Mouse (Mus musculus) hindbrain, embryonic 11.5 days (tissue): ENCODE data around the gene Sun2. TPM values are rescaled to one million over a fixed set of nuclear protein-coding genes. Genes with fewer than 3 reads are reported as not detected.

Experiments
- ATAC-seq: fragments of 200-750 bp; cut with Nextera tagmentation; 2 replicates; pipeline ENCODE4 v1.8.0; 2017; ENCODE audit warnings: mild to moderate bottlenecking, moderate TSS enrichment, moderate library complexity; ENCODE audit not compliant: low FRiP score
- DNase-seq: peaks from one replicate; pipeline ENCODE4 v3.0.0-alpha.2; 2015; ENCODE audit warnings: low spot score
- H3K27ac ChIP-seq: fragments of 300-500 bp; sonication (generic); 2 replicates; pipeline ENCODE4 v1.5.1; 2014; ENCODE audit warnings: mild to moderate bottlenecking, low read depth, low read length
- H3K27me3 ChIP-seq: fragments of 300-500 bp; sonication (generic); 2 replicates; pipeline ENCODE4 v1.6.1; 2014; ENCODE audit warnings: mild to moderate bottlenecking, low read length, moderate library complexity, mixed read lengths; ENCODE audit not compliant: control insufficient read depth, insufficient read depth
- H3K36me3 ChIP-seq: fragments of 300-500 bp; sonication (generic); 2 replicates; pipeline ENCODE4 v1.6.1; 2014; ENCODE audit warnings: mild to moderate bottlenecking, low read length, moderate library complexity, mixed read lengths; ENCODE audit not compliant: control insufficient read depth, insufficient read depth
- H3K4me1 ChIP-seq: fragments of 300-500 bp; sonication (generic); replicated peaks from 2 replicates; pipeline ENCODE4 v1.6.1; 2014; ENCODE audit warnings: low read length, mixed read lengths; ENCODE audit not compliant: control insufficient read depth, insufficient read depth
- H3K4me2 ChIP-seq: fragments of 300-500 bp; sonication (generic); replicated peaks from 2 replicates; pipeline ENCODE4 v1.6.1; 2014; ENCODE audit warnings: mild to moderate bottlenecking, low read depth, low read length
- H3K4me3 ChIP-seq: fragments of 300-500 bp; sonication (generic); 2 replicates; pipeline ENCODE4 v1.5.1; 2014; ENCODE audit warnings: low read depth, low read length
- H3K9ac ChIP-seq: fragments of 300-500 bp; sonication (generic); 2 replicates; pipeline ENCODE4 v1.6.1; 2014; ENCODE audit warnings: low read depth, low read length
- H3K9me3 ChIP-seq: fragments of 300-500 bp; sonication (generic); 2 replicates; pipeline ENCODE4 v1.6.1; 2016; ENCODE audit warnings: low read length; ENCODE audit not compliant: control insufficient read depth
- WGBS: fragments of 180-500 bp; shearing (Covaris S2); extraction: QIAGEN DNeasy Blood & Tissue Kit; methylation state at CpG from one replicate; pipeline ENCODE4 v1.1.7; 2014; 5-methylcytosine and 5-hydroxymethylcytosine counted together
- polyA plus RNA-seq: library from polyadenylated mRNA; unstranded; fragments of >200 nt; fragmentation: Nextera tagmentation; extraction: Ambion mirVana; gene quantifications from 2 replicates; pipeline ENCODE4 v1.2.1, GENCODE M21; 2014

Sun2 gene
- polyA plus RNA-seq, 1 experiment from 2014 or later = 9.5 TPM

DNA sequence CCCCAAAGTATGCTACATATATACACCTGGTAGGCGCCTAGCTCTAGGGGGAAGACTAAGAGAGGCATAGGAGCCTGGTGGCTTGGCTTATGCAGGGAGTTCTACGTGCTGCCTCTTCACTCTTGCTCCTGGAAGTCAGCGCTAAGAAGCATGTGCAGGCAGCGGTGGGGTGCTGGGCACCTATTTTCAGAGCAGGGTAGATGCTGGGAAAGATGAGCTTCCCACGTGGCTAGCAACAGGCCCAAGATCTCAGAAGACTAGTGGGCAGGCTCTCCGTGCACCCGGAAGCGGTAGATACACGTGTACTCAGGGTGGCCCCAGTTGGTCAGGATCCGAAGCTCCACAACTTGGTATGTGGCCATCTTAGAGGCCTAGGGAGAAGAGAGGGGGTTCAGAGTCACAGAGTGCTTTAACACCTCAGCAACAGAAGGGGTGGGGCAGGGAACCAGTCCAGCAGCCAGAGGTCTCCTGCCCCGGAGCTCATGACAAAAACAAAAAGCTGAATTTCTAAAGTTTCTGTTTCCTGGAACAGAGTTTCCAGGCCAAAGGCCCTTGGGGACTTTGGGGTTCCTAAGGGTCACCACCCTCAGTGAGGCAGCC, 17.0 kb downstream of the Sun2 start:
- ATAC-seq (no peak), DNase-seq (no peak)
- WGBS = 90% methylated on average over 11 of the region's 11 CpGs
- Histone ChIP-seq H3K9ac (no peak overlapping the region), H3K4me3 (no peak overlapping the region), H3K27ac (no peak overlapping the region), H3K9me3 (no peaks in the 10 kb centered on the region), H3K4me1 (no peaks in the 10 kb centered on the region), H3K36me3 (peaks cover 2% of the 10 kb centered on the region; the same call in 1 of the 2 replicates), H3K27me3 (no peaks in the 10 kb centered on the region), H3K4me2 (no peak overlapping the region)

DNA sequence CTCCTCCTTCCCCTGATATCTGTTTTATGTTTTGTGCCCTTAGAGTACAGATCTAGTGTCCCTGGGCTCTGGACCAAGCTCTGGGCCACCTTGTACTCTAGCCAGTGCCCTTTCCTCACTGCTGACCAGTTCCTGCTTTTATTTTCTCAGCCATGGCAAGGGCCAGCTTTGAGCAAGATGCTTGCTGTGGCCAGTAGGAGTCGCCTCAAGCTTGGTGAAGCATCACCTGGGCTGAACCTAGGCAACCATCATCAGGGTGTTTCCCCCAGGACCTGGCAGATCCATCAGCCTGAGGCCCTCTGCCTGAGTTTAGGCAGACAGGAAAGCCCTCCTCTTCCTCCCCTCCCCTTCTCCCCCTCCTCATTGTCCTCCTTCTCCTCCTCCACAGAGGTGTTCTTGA, 18.9 kb downstream of the Sun2 start:
- no peak for ATAC-seq
- 38% methylated on average over 1 of the region's 1 CpGs for WGBS
- Histone ChIP-seq H3K9me3 (no peaks in the 10 kb centered on the region), H3K27ac (no peak overlapping the region), H3K4me2 (no peak overlapping the region), H3K4me1 (no peaks in the 10 kb centered on the region), H3K36me3 (peaks cover 5% of the 10 kb centered on the region; the same call in 1 of the 2 replicates), H3K27me3 (no peaks in the 10 kb centered on the region), H3K9ac (no peak overlapping the region), H3K4me3 (no peak overlapping the region)
- DNase-seq = peak; percentile 34

DNA sequence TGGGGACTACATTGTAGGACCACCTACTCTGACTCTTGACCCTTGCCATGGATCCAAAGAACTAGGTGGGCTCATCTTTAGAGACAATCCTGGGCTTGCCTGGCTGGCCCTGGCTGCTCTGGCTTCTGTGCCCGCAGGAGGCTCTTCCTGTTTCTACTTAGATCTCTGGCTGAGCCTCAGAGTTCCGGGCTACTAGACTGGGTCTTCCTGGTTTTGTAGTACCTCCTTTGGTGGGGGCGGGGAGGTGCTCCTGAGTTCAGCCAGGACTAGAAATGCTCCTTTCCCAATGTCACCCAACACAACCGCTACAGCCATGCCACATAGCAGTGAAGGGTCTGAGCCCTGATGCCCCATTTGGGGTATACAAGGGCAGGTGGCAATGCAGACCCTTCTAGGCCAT, 21.5 kb downstream of the Sun2 start:
- Histone ChIP-seq H3K4me1 (no peaks in the 10 kb centered on the region), H3K36me3 (peaks cover 7% of the 10 kb centered on the region; the same call in 1 of the 2 replicates), H3K27ac (no peak overlapping the region), H3K4me3 (no peak overlapping the region), H3K9ac (no peak overlapping the region), H3K4me2 (no peak overlapping the region), H3K9me3 (no peaks in the 10 kb centered on the region), H3K27me3 (no peaks in the 10 kb centered on the region)
- no peak for DNase-seq
- WGBS = 82% methylated on average over 4 of the region's 4 CpGs
- ATAC-seq = no peak

DNA sequence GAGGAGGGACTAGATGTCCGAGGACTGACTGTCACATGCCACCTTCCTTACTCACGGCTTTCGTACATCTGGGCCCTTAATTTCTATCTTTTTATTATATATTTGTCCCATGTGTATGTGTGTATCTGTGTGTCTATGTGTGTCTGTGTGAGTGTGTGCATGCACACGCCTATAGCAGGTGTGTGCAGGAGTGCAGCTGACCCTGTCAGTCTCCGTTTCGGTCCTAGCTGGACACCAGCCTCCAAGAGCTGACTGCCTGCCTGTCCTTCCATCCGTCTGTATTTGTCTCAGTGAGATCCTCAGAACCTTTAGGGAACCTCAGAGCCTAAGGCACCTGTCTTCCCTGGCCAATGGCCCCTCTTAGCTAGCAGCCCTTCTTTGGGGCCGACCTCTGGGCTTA, 22.1 kb downstream of the Sun2 start:
- WGBS = 93% methylated on average over 8 of the region's 8 CpGs
- H3K27ac ChIP-seq = no peak overlapping the region
- no peaks in the 10 kb centered on the region for H3K27me3 ChIP-seq
- no peak overlapping the region for H3K4me3 ChIP-seq
- peaks cover 7% of the 10 kb centered on the region; the same call in 1 of the 2 replicates for H3K36me3 ChIP-seq
- no peaks in the 10 kb centered on the region for H3K9me3 ChIP-seq
- H3K4me2 ChIP-seq = no peak overlapping the region
- no peak overlapping the region for H3K9ac ChIP-seq
- no peaks in the 10 kb centered on the region for H3K4me1 ChIP-seq
- no peak for ATAC-seq
- no peak for DNase-seq

DNA sequence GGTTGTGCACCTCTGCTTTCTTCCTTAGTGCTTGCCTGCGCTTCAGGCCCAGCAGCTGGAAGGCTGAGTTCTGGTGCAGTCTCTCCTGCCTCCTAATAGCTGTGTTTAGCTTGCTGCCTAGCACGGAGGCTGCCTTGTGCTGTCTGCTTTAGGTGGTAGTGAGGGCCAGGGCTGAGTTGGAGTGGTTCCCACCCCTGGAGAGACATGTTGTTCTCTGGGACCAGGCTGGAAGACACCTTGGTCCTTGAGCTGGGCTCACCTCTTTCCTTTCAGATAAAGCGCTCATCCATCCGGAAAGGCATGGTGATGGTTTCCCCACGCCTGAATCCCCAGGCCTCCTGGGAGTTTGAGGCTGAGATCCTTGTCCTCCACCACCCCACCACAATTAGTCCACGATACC, 25.6 kb downstream of the Sun2 start:
- H3K27me3 ChIP-seq = no peaks in the 10 kb centered on the region
- H3K4me2 ChIP-seq = no peak overlapping the region
- no peak for ATAC-seq
- no peak overlapping the region for H3K27ac ChIP-seq
- 85% methylated on average over 6 of the region's 6 CpGs for WGBS
- H3K36me3 ChIP-seq = peaks cover 11% of the 10 kb centered on the region; the same call in 1 of the 2 replicates
- no peak for DNase-seq
- no peak overlapping the region for H3K9ac ChIP-seq
- no peak overlapping the region for H3K4me3 ChIP-seq
- no peaks in the 10 kb centered on the region for H3K4me1 ChIP-seq
- H3K9me3 ChIP-seq = no peaks in the 10 kb centered on the region

DNA sequence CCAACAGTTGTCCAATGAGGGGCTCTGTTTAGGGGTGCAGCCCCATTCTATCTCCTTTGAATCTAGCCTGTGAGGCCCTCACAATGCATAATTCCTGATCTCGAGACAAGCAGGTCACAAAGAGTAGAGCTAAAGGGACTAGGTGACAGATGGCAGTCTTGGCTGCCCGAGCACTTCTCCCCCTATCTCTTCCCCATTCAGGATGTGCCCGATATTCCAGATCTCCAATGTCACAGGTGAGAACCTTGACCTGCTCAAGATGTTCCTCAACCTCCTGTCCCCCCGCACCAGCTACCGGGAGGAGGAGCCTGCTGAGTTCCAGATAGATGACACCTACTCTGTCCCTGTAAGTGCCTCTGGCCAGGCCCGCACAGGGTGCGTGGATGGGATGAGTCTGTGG, 26.7 kb downstream of the Sun2 start:
- H3K27ac ChIP-seq = no peak overlapping the region
- peaks cover 11% of the 10 kb centered on the region; the same call in 1 of the 2 replicates for H3K36me3 ChIP-seq
- no peaks in the 10 kb centered on the region for H3K4me1 ChIP-seq
- no peak overlapping the region for H3K4me3 ChIP-seq
- ATAC-seq = no peak
- DNase-seq = no peak
- no peak overlapping the region for H3K9ac ChIP-seq
- H3K27me3 ChIP-seq = no peaks in the 10 kb centered on the region
- 90% methylated on average over 7 of the region's 7 CpGs for WGBS
- H3K4me2 ChIP-seq = no peak overlapping the region
- no peaks in the 10 kb centered on the region for H3K9me3 ChIP-seq

DNA sequence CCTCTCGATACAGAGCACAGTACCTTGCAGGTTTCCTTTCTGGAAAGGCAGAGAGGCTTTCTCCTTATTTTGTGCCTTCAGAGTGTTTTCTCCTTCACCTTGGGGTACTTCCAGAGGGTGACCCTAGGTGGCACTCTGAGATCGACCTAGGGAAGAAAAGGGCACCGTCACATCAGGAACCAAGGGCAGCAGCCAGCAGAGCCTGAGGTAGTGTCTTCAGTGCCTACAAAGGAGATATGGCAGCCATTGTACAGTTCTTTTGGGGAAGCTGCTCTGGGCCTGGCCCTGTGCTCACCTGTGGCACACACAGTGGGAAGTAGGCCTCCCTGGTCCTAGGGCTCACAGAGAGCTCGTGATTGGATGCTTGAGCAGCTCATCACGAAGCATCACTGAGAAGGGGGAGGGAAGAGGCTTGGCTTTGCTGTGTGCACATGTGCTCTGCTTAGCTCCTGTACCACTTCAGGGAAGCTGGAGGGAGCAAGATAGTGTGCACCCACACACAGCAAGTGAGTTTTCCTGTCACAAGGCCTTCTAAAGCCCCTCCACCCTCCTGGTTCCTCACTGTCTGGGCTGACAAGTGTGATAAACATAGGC, 34.0 kb downstream of the Sun2 start:
- no peak overlapping the region for H3K4me3 ChIP-seq
- H3K4me1 ChIP-seq = no peaks in the 10 kb centered on the region
- H3K36me3 ChIP-seq = 0 out of 2 replicates have a peak, but pooled peaks cover 7% of the 10 kb centered on the region
- H3K9me3 ChIP-seq = no peaks in the 10 kb centered on the region
- no peak overlapping the region for H3K9ac ChIP-seq
- ATAC-seq (no peak), DNase-seq (no peak)
- H3K27ac ChIP-seq = no peak overlapping the region
- H3K27me3 ChIP-seq = no peaks in the 10 kb centered on the region
- 92% methylated on average over 5 of the region's 5 CpGs for WGBS
- no peak overlapping the region for H3K4me2 ChIP-seq

DNA sequence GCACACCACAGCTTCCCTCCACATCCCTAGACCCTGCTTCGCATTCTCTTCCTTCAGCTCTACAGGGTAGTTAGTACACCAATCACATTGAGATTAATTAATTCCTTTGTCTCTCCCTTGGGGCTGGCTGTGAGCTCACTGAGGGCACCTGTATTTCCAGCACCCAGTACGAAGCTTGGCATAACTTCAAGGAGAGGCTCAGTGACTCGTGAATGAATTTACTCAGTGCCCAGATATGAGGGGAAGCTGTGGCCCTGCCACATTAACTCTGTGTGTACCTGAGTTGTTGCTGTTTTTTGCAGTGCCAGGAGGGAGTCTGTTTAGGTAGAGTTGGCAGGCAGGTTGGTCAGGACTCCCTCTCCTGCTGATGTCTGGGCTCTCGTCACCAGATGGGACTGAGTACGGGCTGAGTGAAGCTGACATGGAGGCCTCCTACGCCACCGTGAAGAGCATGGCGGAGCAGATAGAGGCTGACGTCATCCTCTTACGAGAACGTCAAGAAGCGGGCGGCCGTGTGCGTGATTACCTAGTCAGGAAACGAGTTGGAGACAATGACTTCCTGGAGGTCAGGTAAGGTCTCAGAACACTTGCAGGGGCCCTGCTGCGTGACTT, 35.6 kb downstream of the Sun2 start:
- Histone ChIP-seq H3K4me2 (no peak overlapping the region), H3K27me3 (no peaks in the 10 kb centered on the region), H3K27ac (no peak overlapping the region), H3K9me3 (no peaks in the 10 kb centered on the region), H3K4me1 (no peaks in the 10 kb centered on the region), H3K36me3 (0 out of 2 replicates have a peak, but pooled peaks cover 3% of the 10 kb centered on the region), H3K9ac (no peak overlapping the region), H3K4me3 (no peak overlapping the region)
- 91% methylated on average over 17 of the region's 17 CpGs for WGBS
- ATAC-seq (no peak), DNase-seq (no peak)
